Mouse (Mus musculus) gastrocnemius, postnatal 10 days (tissue): ENCODE results near the gene Fndc7. TPM values are rescaled to one million over a fixed set of nuclear protein-coding genes. Genes with fewer than 3 reads are reported as not detected.
"Not testable (repeated sequence)": the region's sequence is repeated elsewhere in the genome, so short reads cannot be mapped to it uniquely, and the experiment has no call there.

Source experiments
- DNase-seq: peaks from one replicate; pipeline ENCODE4 v3.0.0; 2021; ENCODE audit warnings: mixed read lengths
- total RNA-seq, 2 experiments: library from RNA; stranded (reverse); gene quantifications; 2 replicates each; pipeline ENCODE4 v1.2.3; 2021

The Fndc7 gene
- total RNA-seq, 2 experiments from 2014 or later = 0.07 to 0.34 TPM

DNA sequence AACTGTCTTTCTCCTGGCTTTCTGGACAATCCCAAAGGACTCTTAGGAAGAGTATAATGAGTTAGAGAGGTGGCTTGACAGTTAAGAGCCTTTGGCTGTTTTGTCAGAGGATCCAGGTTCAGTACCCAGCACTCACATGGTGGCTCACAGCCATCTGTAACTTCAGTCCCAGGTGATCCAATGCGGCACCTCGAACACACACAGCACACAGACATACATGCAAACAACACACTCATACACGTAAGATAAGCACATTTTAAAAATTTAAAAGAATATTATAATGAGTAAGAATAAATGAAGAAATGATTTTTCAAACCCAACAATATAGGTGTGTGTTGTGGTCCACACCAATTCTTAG, 2.2 kb downstream of the Fndc7 start:
- no peak for DNase-seq

GRCm38 (mm10) chr3:108886934-108887617, 2.7 kb downstream of the Fndc7 start:
- DNase-seq = no peak

- DNase-seq = no peak
These were observed 3.9 kb downstream of the Fndc7 start for GRCm38 (mm10) chr3:108885686-108886530.

- no peak for DNase-seq
These were observed 5.0 kb downstream of the Fndc7 start for GRCm38 (mm10) chr3:108884706-108885289.

GRCm38 (mm10) chr3:108883067-108883466, 6.7 kb downstream of the Fndc7 start:
- no peak for DNase-seq

- not testable (repeated sequence) for DNase-seq
These were observed 7.9 kb downstream of the Fndc7 start for GRCm38 (mm10) chr3:108881873-108882272.

DNA sequence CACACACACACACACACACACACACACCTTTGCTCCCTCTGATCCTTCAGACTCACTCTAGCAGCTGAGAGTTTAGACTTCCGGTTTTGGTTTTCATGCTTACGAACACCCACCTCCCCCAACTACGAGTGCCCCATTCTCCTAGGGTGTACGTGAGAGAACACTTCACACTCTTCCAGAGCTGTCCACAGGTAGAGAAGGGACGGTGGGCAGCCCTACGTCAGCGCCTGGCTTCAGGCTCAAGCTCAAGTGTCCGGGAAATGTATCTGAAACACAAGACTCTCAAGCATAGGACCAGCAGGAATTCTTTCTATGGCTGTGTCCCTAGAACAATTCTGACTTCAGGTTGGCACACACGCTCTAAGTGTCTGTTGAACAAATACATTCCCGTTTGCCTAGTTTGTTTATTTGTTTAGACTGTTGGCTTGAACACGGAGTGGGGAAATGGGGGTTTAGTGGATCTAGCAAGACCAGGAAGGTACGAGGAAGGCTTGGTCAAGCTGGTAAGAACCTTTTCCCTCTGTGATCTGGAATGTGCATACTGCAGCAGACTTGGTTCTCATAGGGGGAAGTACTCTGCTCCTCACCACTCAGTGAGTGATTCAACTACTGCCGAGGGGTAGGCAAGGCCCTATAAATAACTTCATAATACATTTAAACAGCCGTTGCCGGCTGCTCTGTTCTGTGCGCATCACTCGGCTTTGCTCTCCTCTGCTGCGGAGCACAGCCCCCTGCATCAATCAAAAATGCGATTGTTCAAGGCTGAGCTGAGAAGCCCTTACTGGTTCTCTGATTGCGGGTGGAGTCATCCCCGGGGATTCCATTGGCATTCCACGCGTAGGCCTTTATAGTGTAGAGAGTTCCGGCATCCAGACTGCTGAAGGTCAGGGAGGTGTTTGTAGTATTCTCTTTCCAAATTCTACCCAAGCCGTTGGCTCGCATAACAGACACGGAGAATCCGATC, 9.0 kb downstream of the Fndc7 start:
- DNase-seq = no peak

GRCm38 (mm10) chr3:108879836-108880435, 9.9 kb downstream of the Fndc7 start:
- DNase-seq = no peak

DNA sequence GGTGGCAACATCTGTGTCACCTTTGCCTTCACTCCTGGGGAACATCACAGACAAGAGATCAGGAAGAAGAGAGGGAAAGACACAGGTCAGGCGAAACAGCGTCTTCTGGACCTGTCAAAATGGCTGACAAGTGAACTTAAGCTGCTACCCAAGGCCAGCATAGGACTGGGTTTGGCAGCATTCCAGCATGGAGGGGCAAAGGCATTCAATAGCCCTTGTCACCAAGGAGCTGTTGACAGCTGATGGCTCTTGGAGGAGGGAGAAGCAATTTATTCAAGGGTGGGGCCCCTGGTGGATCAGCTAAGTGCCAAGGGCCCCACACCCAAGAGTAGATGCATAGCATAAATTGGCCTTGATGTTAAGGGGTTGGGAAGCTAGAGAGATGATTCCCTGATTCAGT, 10.7 kb downstream of the Fndc7 start:
- no peak for DNase-seq

GRCm38 (mm10) chr3:108870631-108871030, 19.2 kb downstream of the Fndc7 start:
- DNase-seq = no peak

DNA sequence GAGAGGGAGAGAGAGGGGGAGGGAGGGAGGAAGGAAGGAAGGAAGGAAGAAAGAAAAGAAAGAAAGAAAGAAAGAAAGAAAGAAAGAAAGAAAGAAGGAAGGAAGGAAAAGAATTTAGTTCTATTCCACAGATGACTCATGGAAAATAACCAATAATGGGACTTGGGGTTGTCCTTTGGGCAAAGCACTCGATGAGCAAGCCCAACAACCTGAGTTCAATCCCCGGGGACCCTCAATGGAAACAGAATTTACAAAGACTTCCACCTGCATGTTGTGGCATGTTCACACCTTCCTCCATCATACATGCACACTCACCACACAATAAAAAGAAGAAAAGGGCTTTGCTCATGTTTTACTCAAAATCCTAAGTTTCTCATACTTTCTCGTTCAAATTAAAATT, 22.4 kb downstream of the Fndc7 start:
- DNase-seq = no peak

GRCm38 (mm10) chr3:108865676-108866075, 24.1 kb downstream of the Fndc7 start:
- DNase-seq = no peak

DNA sequence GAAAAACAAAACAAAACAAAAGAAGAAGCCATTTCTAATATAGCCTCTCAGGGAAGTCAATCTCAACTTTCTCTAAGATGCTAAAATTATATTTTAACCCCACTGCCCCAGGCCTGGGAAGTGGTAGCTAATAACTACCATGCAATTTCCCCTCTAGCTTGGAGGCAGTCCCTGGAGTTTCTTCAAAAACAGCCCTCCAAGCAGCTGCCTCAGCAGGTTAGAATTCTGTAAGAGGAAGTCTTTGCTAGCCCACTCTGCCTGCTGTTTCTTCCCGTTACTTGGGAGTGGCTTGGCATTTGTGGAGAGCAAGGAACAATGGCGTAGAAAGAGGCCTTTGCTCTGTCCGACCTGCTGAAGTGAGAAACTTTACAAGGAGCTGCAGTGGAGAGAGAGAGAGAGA, 24.7 kb downstream of the Fndc7 start:
- DNase-seq = no peak

- DNase-seq = no peak
These were observed 26.7 kb downstream of the Fndc7 start for GRCm38 (mm10) chr3:108863091-108863490.

DNA sequence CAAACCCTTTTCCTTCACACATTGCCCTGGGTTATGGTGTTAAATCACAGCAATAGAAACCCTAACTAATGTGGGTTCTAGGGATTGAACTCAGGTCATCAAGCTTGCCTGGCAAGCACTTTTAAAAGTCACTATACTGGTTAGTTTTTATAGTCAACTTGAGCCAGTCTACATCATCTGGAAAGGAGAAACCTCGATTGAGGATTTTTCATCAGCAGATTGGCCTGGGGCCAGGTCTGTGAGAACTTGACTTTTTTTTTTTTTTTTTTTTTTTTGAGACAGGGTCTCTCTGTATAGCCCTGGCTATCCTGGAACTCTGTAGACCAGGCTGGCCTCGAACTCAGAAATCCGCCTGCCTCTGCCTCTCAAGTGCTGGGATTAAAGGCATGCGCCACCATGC, 27.5 kb downstream of the Fndc7 start:
- not testable (repeated sequence) for DNase-seq

DNA sequence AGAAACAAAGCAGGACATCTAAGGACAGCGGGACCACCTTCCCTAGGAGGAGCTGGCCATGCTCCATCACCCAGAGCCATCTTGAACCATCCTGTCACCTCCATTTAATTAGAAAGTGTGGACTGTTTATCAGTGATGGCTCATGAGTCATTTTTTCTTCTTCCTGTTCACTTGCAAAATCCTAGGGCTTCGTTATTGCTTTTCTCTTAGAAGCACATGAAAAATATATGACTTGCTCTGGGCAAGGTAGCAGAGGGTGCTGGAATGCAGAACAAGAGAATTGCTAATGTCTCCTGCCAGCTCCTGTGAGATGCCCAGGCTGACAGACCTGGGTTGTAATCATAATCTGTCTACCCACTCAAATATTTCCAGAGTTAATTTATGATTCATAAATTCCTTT, 29.0 kb downstream of the Fndc7 start:
- DNase-seq = no peak

GRCm38 (mm10) chr3:108858231-108858770, 31.5 kb downstream of the Fndc7 start:
- peak; percentile 26 for DNase-seq

DNA sequence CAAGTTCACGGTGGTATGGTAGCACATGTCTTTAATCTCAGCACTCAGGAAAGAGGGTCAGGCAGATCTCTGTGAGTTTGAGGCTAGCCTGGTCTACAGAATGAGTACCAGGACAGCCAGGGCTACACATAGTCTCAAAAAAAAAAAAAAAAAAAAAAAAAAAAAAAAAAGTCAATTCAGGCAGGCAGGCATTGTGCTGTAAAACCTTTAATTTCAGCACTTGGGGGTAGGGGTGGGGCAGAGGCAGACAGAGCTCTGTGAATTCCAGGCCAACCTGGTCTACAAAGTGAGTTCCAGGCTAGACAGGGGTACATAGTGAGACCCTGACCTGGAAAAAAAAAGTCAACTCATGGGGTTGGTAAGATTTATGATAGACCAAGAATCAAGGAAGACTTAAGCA, 32.1 kb downstream of the Fndc7 start:
- no peak for DNase-seq

- DNase-seq = no peak
These were observed 32.7 kb downstream of the Fndc7 start for GRCm38 (mm10) chr3:108857124-108857470.

DNA sequence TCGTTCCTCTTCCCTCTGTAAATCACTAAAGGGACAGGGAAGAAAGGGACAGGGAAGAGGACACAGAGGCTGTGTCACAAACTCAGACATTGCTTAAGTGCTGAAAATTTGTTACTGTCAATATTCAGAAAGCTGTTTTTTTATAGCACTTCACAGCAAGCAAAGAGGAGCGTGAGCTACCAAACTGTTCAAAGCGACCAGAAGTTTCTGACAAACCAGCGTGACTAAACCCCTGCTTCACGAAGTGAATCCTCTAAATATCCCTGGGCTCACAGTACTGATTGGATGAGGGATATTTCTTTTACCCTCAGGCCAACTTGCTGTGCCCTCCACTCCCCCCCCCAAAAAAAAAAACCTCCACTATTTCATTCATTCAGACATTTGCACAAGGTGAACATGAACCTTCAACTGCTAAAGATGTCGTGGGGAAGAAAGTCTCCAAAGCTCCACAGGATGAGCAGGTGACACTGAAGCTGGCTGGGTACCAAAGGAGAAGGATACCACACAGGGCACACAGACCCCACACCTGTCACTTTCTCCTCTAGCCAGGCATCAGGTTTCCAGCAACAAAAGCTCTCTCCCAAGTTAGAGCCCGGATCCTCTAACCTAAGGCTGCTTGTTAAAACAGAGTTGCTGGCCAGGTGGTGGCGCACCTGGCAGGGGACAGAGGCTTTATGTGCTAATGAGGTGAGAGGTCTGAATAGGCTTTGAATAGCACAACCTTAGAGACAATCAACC, 33.3 kb downstream of the Fndc7 start:
- no peak for DNase-seq

DNA sequence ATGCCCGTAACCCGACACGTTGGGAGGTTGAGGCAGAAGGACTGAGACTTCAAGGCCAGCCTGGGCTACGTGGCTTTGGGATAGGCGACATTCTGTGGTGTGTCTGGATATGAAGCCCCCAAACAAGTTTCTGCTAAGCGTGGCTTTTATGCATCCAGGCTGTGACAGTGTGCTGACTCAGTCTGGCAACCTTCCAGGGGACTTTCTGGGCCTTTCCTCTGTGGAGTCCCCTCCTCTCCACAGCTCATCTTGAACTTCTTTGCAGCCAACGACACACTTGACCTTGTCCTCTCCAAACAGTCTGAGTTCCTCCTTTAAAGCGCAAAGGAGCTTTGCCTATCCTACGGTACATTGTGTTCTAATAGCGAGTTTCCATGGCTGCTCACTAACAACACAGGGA, 33.9 kb downstream of the Fndc7 start:
- peak; percentile 53 for DNase-seq
